Mouse (Mus musculus) forelimb bud, embryonic 11.5 days (tissue): ENCODE results near the gene Mrps26.
"Not testable (repeated sequence)": the region's sequence is repeated elsewhere in the genome, so short reads cannot be mapped to it uniquely, and the experiment has no call there.

ENCODE experiments used
- DNase-seq: peaks from one replicate; pipeline ENCODE4 v3.0.0-alpha.2; 2012; ENCODE audit warnings: low read depth, low spot score

Gene Mrps26

GRCm38 (mm10) chr2:130575873-130576272 is 12.3 kb downstream of the Mrps26 start, which contains the start of gene Oxt:
TSS of gene Oxt (plus strand) at chr2:130576173.
- no peak for DNase-seq

- DNase-seq: not testable (repeated sequence)
Observed at GRCm38 (mm10) chr2:130576564-130576963, 13.0 kb downstream of the Mrps26 start.

GRCm38 (mm10) chr2:130577021-130577420 is 13.5 kb downstream of the Mrps26 start:
- DNase-seq: no peak

GRCm38 (mm10) chr2:130577632-130578031 is 14.1 kb downstream of the Mrps26 start:
- no peak for DNase-seq

- peak; percentile 49 for DNase-seq
Observed at GRCm38 (mm10) chr2:130578148-130578547, 14.6 kb downstream of the Mrps26 start.

GRCm38 (mm10) chr2:130579791-130580190 is 16.2 kb downstream of the Mrps26 start:
- no peak for DNase-seq

GRCm38 (mm10) chr2:130581201-130581600 is 17.7 kb downstream of the Mrps26 start:
- DNase-seq: no peak

GRCm38 (mm10) chr2:130582552-130582951 is 19.0 kb downstream of the Mrps26 start, which contains the start of gene Avp:
TSS of gene Avp (minus strand) at chr2:130582554.
- DNase-seq: no peak

GRCm38 (mm10) chr2:130583902-130584560 is 20.5 kb downstream of the Mrps26 start:
- DNase-seq: no peak

- DNase-seq: no peak
Observed at GRCm38 (mm10) chr2:130586016-130586415, 22.5 kb downstream of the Mrps26 start.

- no peak for DNase-seq
Observed at GRCm38 (mm10) chr2:130588373-130588772, 24.8 kb downstream of the Mrps26 start.

- DNase-seq: no peak
Observed at GRCm38 (mm10) chr2:130589157-130589556, 25.6 kb downstream of the Mrps26 start.

- DNase-seq: no peak
Observed at GRCm38 (mm10) chr2:130589761-130590160, 26.2 kb downstream of the Mrps26 start.

GRCm38 (mm10) chr2:130591016-130591415 is 27.5 kb downstream of the Mrps26 start:
- DNase-seq: no peak

GRCm38 (mm10) chr2:130595596-130595995 is 32.1 kb downstream of the Mrps26 start:
- DNase-seq: no peak

- DNase-seq: no peak
Observed at GRCm38 (mm10) chr2:130597601-130598010, 34.1 kb downstream of the Mrps26 start.

- DNase-seq: no peak
Observed at GRCm38 (mm10) chr2:130598399-130598798, 34.9 kb downstream of the Mrps26 start.

- no peak for DNase-seq
Observed at GRCm38 (mm10) chr2:130602195-130602594, 38.7 kb downstream of the Mrps26 start.

- DNase-seq: no peak
Observed at GRCm38 (mm10) chr2:130613091-130613490, 49.5 kb downstream of the Mrps26 start.
